ENCODE assay signal across 19 mouse cellular contexts in the genomic region with DNA sequence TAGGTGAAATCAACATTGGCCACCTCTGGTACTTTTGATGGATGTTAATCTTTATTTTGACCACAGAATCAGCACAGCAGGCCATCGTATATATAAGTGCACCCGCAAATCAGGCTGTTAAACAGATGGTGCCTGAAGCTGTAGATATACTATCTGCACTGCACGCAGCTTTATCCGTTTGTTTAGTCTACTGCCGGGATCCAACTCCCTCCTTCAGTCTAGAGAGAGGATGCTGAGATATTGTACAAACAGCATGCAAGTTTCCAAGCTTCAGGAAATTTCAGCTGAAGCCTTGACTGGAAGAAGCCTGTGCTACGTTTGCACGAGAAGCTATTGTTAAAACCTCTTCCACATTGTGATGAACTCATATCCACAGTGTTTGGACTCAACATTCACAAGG.
DNase-seq lines count a peak whose midpoint lies in the region; ATAC-seq and TF ChIP-seq lines count a peak whose summit lies in the region.
"Had no signal": no experiment of that assay in that cellular context is flagged by ENCODE, and none has a peak within 500 bp of the region (broad histone marks: within the 10 kb centered on the region; RNA-seq: fewer than 3 reads in every experiment).

No protein-coding gene starts in this region.

- ATAC-seq in forebrain, postnatal 0 days, result no peak
- no peak for ATAC-seq in forebrain, embryonic 16.5 days
- ATAC-seq in lung, embryonic 16.5 days (ENCODE audit: low read depth), result peak; percentile 63
- peak; percentile 73 for ATAC-seq in stomach, embryonic 16.5 days (ENCODE audit: insufficient read depth, low FRiP score)

- no peaks in the 10 kb centered on the region for H3K36me3 ChIP-seq in forebrain, postnatal 0 days (ENCODE audit: insufficient read depth)
- H3K36me3 ChIP-seq in forebrain, embryonic 16.5 days (ENCODE audit: control insufficient read depth, insufficient read depth), result no peaks in the 10 kb centered on the region
- no peaks in the 10 kb centered on the region for H3K36me3 ChIP-seq in lung, embryonic 16.5 days (ENCODE audit: control insufficient read depth, insufficient read depth, low read length)
- H3K36me3 ChIP-seq in stomach, embryonic 16.5 days (ENCODE audit: control insufficient read depth, insufficient read depth, low read length), result no peaks in the 10 kb centered on the region
- H3K36me3 ChIP-seq: midbrain, embryonic 12.5 days; neural tube, embryonic 15.5 days had no signal

- H3K27me3 ChIP-seq in forebrain, postnatal 0 days (ENCODE audit: insufficient read depth, low read length), result no peaks in the 10 kb centered on the region
- no peaks in the 10 kb centered on the region for H3K27me3 ChIP-seq in forebrain, embryonic 16.5 days (replicated peaks; ENCODE audit: control insufficient read depth, insufficient read depth, low read length)
- H3K27me3 ChIP-seq in lung, embryonic 16.5 days (ENCODE audit: control insufficient read depth, insufficient read depth, low read depth, low read length), result no peaks in the 10 kb centered on the region
- no peaks in the 10 kb centered on the region for H3K27me3 ChIP-seq in stomach, embryonic 16.5 days (ENCODE audit: control insufficient read depth, insufficient read depth, low read length)
- H3K27me3 ChIP-seq: midbrain, embryonic 12.5 days; neural tube, embryonic 15.5 days had no signal

- no peaks in the 10 kb centered on the region for H3K4me1 ChIP-seq in forebrain, postnatal 0 days (ENCODE audit: insufficient read depth)
- no peaks in the 10 kb centered on the region for H3K4me1 ChIP-seq in forebrain, embryonic 16.5 days (replicated peaks; ENCODE audit: control insufficient read depth, insufficient read depth, low read length)
- peaks cover 8% of the 10 kb centered on the region; the same call in 1 of the 2 replicates for H3K4me1 ChIP-seq in lung, embryonic 16.5 days (replicated peaks; ENCODE audit: control insufficient read depth, insufficient read depth, low read length)
- H3K4me1 ChIP-seq in stomach, embryonic 16.5 days (ENCODE audit: control insufficient read depth, insufficient read depth, low read length), result peaks cover 6% of the 10 kb centered on the region; the same call in 1 of the 2 replicates
- H3K4me1 ChIP-seq: midbrain, embryonic 12.5 days; neural tube, embryonic 15.5 days had no signal

- no peaks in the 10 kb centered on the region for H3K9me3 ChIP-seq in forebrain, postnatal 0 days (ENCODE audit: low read length)
- no peaks in the 10 kb centered on the region for H3K9me3 ChIP-seq in forebrain, embryonic 16.5 days (ENCODE audit: control insufficient read depth, low read length)
- no peaks in the 10 kb centered on the region for H3K9me3 ChIP-seq in lung, embryonic 16.5 days (ENCODE audit: control insufficient read depth, low read length)
- H3K9me3 ChIP-seq in stomach, embryonic 16.5 days (replicated peaks; ENCODE audit: control insufficient read depth, low read length), result no peaks in the 10 kb centered on the region
- H3K9me3 ChIP-seq: midbrain, embryonic 12.5 days; neural tube, embryonic 15.5 days had no signal

- TF ChIP-seq CTCF in forebrain, postnatal 0 days (IDR thresholded peaks at IDR 0.05; ENCODE audit: low read depth), result no peak

- H3K4me3 ChIP-seq in forebrain, postnatal 0 days (ENCODE audit: low read depth, low read length), result no peak overlapping the region
- no peak overlapping the region for H3K4me3 ChIP-seq in forebrain, embryonic 16.5 days (replicated peaks; ENCODE audit: low read length)
- H3K4me3 ChIP-seq in lung, embryonic 16.5 days (ENCODE audit: low read length), result no peak overlapping the region
- no peak overlapping the region for H3K4me3 ChIP-seq in stomach, embryonic 16.5 days (replicated peaks; ENCODE audit: low read length)
- H3K4me3 ChIP-seq: midbrain, embryonic 12.5 days; neural tube, embryonic 15.5 days had no signal

- DNase-seq in forebrain, postnatal 0 days, result peak; percentile 11
- DNase-seq in lung, postnatal 14 days, result no peak
- peak; percentile 6 for DNase-seq in brain, adult 2 months (ENCODE audit: low read depth, low spot score)
- no peak for DNase-seq in right cerebral cortex, postnatal 10 days (ENCODE audit: low spot score in 2 of 2)
- DNase-seq: adrenal gland, postnatal 14 days; cerebellum, adult 8-10 months; cerebellum, postnatal 36 days; gastrocnemius, postnatal 36 days; kidney, adult 9 months; kidney, postnatal 14 days; right cerebral cortex, postnatal 25 days; spleen, adult 18-20 months; thymus, adult 18-20 months; thymus, postnatal 36 days had no signal

- H3K9ac ChIP-seq in forebrain, postnatal 0 days, result no peak overlapping the region
- H3K9ac ChIP-seq in forebrain, embryonic 16.5 days (replicated peaks; ENCODE audit: low read depth, low read length), result no peak overlapping the region
- H3K9ac ChIP-seq in lung, embryonic 16.5 days (ENCODE audit: low read length), result no peak overlapping the region
- no peak overlapping the region for H3K9ac ChIP-seq in stomach, embryonic 16.5 days (ENCODE audit: low read length)
- H3K9ac ChIP-seq: midbrain, embryonic 12.5 days; neural tube, embryonic 15.5 days had no signal

- 73% methylated on average over 7 of the region's 7 CpGs for WGBS in forebrain, postnatal 0 days
- 71% methylated on average over 7 of the region's 7 CpGs for WGBS in forebrain, embryonic 16.5 days
- 14% methylated on average over 7 of the region's 7 CpGs for WGBS in lung, embryonic 16.5 days
- WGBS in stomach, embryonic 16.5 days, result 27% methylated on average over 7 of the region's 7 CpGs

- H3K4me2 ChIP-seq in forebrain, postnatal 0 days (ENCODE audit: low read depth), result no peak overlapping the region
- H3K4me2 ChIP-seq in forebrain, embryonic 16.5 days (ENCODE audit: low read length), result no peak overlapping the region
- H3K4me2 ChIP-seq in lung, embryonic 16.5 days (ENCODE audit: low read depth, low read length), result no peak overlapping the region
- no peak overlapping the region for H3K4me2 ChIP-seq in stomach, embryonic 16.5 days (ENCODE audit: low read depth, low read length)
- H3K4me2 ChIP-seq: midbrain, embryonic 12.5 days; neural tube, embryonic 15.5 days had no signal

- no peak overlapping the region for H3K27ac ChIP-seq in forebrain, postnatal 0 days (ENCODE audit: low read depth, low read length)
- no peak overlapping the region for H3K27ac ChIP-seq in forebrain, embryonic 16.5 days (ENCODE audit: low read length)
- peak overlapping the region; percentile 56; the same call in 1 of the 2 replicates for H3K27ac ChIP-seq in lung, embryonic 16.5 days (ENCODE audit: low read length)
- peak overlapping the region; percentile 65 for H3K27ac ChIP-seq in stomach, embryonic 16.5 days (ENCODE audit: low read length)
- H3K27ac ChIP-seq: midbrain, embryonic 12.5 days; neural tube, embryonic 15.5 days had no signal

Comparison
In these comparisons a context has a peak if more than half of its experiments do, and no peak if none do; other contexts are left out.
1. ATAC-seq: peak in lung, embryonic 16.5 days (single experiment) and stomach, embryonic 16.5 days (single experiment); none in forebrain, postnatal 0 days (single experiment) and forebrain, embryonic 16.5 days (single experiment).
2. DNase-seq: peak in forebrain, postnatal 0 days (single experiment) and brain, adult 2 months (single experiment); none in lung, postnatal 14 days (single experiment) and right cerebral cortex, postnatal 10 days (0 of 2).
3. H3K27ac ChIP-seq: peak in lung, embryonic 16.5 days (single experiment) and stomach, embryonic 16.5 days (single experiment); none in forebrain, postnatal 0 days (single experiment) and forebrain, embryonic 16.5 days (single experiment).